Mouse (Mus musculus): ENCODE data around the gene Senp7.

GRCm38 (mm10) chr16:56006798-56007197, 41.3 kb upstream of the Senp7 start:
- TF ChIP-seq CTCF (IDR thresholded peaks at IDR 0.05; ENCODE audit: borderline replicate concordance, extremely low read depth, insufficient read depth, insufficient read length) = no peak
- no peak for TF ChIP-seq POLR2A (IDR thresholded peaks at IDR 0.05; ENCODE audit: borderline replicate concordance, extremely low read depth, insufficient read depth, insufficient read length, poor library complexity, severe bottlenecking)

Data from brain, embryonic 14.5 days (tissue).